Mouse (Mus musculus): Measurements from ENCODE around the gene Chkb.

DNA sequence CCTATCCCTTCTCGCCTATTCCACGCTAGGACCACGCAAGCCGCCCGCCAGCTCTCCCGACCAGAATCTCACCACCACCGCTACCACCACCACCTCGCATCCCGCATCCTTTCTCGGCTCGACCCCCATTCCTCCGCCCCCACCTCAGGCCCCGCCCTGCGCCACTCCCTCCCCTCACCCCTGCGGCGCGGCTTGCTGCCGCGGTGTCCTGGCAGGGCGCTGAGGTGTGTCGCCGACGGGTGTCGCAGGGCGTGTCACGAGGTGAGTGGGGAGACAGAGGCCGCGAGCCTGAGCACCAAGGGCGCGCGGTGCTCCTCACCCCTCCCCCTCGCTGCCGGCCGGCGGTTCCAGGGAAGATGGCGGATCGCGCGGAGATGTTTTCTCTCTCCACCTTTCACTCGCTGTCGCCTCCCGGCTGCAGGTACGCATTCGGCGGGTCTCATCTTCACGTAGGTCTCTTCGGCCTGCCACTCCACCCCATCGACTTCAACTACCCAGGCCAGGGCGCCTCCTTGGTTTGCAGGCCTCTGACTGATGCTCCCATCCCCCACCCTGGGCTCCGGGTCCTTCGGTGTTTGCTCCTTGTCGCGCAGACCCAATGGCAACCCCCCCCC is 24.3 kb upstream of the Chkb start, which contains the start of gene Mapk8ip2:
- no peak for TF ChIP-seq CTCF (IDR thresholded peaks at IDR 0.05; ENCODE audit: low read depth)
- no peak for TF ChIP-seq EP300 (IDR thresholded peaks at IDR 0.05; ENCODE audit: low read depth)

Data from liver, postnatal 0 days (tissue).